Mouse (Mus musculus): Measurements from ENCODE around the gene Psmf1.

The Psmf1 gene

GRCm38 (mm10) chr2:151743845-151744244 lies at the start of gene Psmf1:
Gene Psmf1, minus strand, starts transcription at chr2:151744186.
- DNase-seq (ENCODE audit: low read depth, low spot score) = no peak

DNA sequence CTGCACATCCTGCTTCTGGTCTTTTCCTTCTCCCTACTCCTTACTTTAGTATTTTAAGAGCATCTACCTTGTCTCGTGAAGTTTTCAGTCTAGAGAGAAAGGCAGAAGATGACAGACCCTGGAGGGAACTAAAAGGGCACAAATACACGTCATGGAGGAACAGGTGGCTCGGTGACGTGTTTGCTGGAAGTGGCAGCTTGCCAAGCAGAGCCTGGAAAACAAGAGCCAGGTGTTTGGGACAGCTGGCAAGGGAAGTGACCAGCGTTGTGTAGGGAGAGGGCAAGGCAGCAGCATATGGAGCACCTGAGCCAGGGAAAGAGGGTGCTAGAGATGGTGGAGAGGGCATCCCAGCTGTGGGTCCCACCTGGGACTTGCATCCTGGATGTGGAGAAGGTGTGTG lies 47.2 kb upstream of the Psmf1 start:
- peak; percentile 9 for DNase-seq (ENCODE audit: low read depth, low spot score)

GRCm38 (mm10) chr2:151790169-151790568 lies 46.2 kb upstream of the Psmf1 start:
- peak; percentile 49 for DNase-seq (ENCODE audit: low read depth, low spot score)

DNA sequence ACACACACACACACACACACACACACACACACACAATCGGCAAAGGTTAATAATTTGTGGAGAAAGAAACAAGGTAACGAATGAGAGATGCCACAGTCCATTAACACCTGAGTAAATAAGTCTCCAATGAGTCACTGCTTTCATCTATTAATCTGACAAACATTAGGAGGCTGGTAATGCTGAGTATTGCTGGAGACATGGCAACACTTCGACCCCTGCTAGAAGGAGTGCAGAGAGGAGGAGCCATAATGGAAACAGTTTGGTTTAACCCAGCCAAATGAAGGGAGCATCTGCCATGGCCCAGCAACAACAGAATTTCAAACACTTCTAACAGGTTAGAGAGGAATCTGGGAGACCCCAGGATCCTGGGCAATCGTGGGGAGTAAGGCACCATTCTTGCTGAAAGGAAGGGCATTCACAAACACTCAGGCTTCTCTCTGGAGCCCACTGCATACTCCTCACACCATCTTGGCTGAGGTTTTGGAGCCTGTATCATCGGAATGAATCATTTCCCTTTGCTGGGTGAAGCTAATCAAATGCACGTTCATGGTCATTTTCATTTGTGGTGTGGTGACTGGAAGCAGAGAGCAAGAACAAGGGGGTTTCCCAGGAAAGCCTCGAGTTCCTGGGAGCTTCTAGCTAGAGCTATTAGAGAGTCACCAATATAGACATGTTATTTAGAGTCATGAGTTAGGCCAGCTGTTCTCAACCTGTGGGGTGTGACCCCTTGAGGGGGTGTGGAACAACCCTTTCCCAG lies 44.4 kb upstream of the Psmf1 start:
- DNase-seq (ENCODE audit: low read depth, low spot score) = no peak

DNA sequence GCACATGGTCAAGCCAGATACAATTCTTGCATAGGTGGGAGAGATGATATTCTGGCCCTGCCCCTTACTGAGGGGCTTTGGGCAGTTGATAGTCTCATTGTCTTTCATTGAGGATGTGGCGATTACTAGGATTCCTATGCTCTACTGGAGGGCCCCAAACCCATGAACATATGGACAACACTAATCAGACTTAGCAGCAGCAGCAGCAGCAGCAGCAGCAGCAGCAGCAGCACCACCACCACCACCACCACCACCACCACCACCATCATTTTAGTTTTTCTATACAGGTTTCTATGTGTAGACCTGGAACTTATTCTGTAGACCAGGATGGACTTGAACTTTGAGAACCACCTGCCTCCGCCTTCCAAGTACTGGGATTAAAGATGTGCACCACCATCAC lies 39.5 kb upstream of the Psmf1 start:
- DNase-seq (ENCODE audit: low read depth, low spot score) = no peak

DNA sequence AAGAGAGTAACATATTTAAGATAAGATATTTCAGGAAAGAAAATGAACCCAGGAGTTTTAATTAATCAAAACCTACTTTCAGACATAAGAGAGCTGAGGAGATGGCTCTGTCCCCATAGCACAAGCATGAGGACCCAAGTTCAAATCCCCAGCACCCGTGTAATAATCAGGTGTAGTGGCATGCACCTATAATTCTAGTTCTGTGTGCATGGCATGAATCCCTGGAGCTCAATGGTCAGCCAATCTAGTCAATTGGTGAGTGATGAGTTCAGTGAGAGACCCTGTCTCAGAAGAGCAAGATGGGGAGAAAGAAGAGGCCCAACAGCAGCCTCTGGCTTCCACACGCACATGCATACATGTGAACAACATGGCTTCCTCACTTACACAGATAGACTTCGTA lies 33.4 kb upstream of the Psmf1 start:
- DNase-seq (ENCODE audit: low read depth, low spot score) = no peak

DNA sequence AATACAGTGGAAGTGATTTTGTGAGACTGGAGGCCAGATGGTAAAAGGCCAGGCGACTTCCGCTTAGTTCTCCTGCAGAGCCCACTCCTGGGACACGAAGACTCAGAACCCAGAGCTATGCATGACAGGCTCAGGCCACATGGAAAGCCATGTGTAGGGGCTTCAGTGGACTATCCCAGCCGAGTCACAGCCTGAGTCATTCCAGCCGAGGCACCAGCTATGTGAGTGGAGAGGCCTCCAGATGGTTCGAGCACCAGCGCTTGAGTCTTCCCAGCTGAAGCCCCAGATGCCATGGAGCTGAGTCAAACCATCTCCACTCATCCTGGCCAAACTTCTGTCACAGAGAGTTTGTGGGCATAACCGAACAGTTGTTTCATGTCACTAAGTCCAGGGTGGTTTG lies 29.5 kb upstream of the Psmf1 start:
- DNase-seq (ENCODE audit: low read depth, low spot score) = no peak

- DNase-seq (ENCODE audit: low read depth, low spot score) = no peak
Measured at GRCm38 (mm10) chr2:151772169-151772568, 28.2 kb upstream of the Psmf1 start.

- no peak for DNase-seq (ENCODE audit: low read depth, low spot score)
Measured at GRCm38 (mm10) chr2:151764557-151764956, 20.6 kb upstream of the Psmf1 start.

GRCm38 (mm10) chr2:151758806-151759353 lies 14.9 kb upstream of the Psmf1 start:
- DNase-seq (ENCODE audit: low read depth, low spot score) = peak; percentile 24

DNA sequence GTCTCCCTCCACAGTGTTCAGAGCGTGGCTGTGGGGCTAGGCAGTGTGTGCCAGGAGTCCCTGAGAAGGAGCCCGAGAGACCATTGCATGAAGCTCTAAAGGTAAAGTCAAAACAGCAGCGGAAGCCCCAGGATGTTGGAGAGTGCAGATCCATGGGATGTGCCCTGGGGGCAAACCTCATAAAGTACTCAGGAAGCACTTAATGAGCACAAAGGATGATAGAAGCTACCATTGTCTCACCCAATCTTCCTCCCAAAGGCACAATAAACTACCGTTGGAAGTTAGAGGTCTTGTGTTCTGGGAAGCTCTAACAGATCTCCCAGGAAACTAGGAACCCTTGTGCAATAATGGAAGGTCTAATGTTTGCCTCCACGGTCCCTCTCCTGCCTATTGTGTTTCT lies 13.5 kb upstream of the Psmf1 start:
- DNase-seq (ENCODE audit: low read depth, low spot score) = no peak

GRCm38 (mm10) chr2:151756277-151757061 lies 12.5 kb upstream of the Psmf1 start:
- peak; percentile 44 for DNase-seq (ENCODE audit: low read depth, low spot score)

- no peak for DNase-seq (ENCODE audit: low read depth, low spot score)
Measured at GRCm38 (mm10) chr2:151751330-151751729, 7.3 kb upstream of the Psmf1 start.

DNA sequence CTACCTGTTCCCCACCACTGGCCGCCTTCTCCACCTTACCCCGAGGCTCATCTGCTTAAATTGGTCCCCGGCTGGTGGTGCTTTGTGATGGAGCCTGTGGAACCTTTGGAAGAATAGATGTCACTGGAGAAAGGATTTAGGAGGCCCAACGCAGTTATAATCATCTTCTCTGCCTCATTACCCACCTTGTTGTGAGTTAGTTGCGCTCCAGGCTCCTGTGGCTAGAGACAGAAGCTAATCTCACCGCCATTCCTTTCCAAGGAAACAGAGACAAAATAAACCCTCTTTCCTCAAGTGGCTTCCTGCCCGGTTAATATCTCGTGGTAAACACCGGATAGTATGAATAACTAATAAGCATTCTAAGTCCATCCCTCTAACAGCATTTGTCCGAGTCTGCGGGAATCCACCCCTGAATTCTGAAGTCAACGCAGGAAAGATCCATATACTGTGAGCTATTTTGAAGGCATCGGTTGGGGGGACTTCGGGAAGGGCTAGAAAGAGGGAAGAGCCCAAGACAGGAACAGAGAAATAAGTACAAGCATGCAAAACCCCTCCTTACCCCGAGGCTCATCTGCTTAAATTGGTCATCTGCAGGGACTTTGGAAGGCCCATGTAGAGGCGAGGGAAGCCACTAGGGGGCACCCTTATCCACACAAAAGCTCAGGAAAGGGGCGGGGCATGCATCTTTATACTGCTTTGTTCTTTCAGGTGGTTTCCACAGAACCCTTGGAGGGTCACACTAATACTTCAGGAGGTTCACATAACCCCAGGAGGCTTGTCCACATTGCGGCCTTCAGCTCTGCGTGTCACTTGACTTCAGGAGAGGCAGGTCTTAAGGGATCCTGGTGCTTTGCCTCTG lies 4.1 kb upstream of the Psmf1 start:
- peak; percentile 88 for DNase-seq (ENCODE audit: low read depth, low spot score)

GRCm38 (mm10) chr2:151742850-151743679 lies 921 bp downstream of the Psmf1 start:
- DNase-seq (ENCODE audit: low read depth, low spot score) = no peak

DNA sequence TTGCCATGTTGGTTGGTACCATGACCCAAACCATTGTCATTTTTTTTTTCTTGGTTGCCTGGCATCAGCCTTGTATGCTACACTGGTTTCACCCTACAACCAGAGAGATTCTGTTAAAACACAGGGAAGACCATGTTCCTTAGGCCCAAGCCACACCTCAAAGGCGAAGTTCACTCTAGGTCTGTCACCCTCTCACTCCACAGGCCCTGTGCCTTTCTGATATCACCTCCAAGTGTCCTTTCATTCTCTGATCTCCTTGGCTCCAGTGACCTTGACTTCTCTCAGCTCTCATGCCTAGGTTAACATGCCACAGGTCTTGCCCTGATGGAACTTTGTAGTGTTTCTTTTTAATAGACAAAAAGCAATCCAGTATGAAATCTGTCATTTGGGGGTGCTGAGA lies 1.9 kb downstream of the Psmf1 start:
- DNase-seq (ENCODE audit: low read depth, low spot score) = no peak

DNA sequence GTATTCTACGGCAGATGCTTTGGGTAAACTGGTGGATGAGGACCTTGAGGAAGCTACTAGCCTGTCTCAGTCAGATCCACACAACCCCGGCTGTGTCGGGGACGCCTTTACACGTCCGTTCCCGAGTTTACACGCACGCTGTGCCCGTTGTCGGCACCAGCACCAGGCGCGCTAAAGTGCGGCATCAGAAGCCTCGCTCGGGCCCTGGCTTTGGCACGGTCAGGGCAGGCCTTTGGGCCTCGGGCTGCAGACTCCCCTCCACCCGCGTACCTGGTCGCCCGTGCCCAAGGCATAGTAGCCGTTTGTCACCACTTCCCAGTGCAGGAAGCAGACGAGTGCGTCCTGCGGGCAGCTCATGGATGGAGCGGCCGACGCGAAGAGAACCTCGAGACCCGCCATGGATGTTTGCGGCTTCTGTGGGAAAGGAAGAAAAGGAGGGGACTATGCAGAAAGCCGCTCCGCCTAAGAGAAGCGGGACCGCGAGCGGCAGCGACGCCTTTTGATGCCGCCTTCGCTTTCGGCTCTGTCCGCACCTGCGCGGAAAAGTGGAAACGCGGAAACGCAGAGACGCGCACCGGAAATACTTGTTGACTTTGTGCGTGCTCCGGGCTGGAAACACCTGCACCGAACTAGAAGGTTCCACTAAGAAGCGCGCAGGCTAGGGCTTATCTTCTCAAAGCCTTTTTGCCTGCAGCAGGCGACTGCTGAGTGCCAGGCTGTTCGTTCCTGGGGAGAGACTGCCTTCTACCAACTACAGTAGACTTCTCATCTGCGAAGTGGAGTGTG lies 3.1 kb downstream of the Psmf1 start:
- DNase-seq (ENCODE audit: low read depth, low spot score) = peak; percentile 84

- no peak for DNase-seq (ENCODE audit: low read depth, low spot score)
Measured at GRCm38 (mm10) chr2:151739505-151739904, 4.5 kb downstream of the Psmf1 start.

DNA sequence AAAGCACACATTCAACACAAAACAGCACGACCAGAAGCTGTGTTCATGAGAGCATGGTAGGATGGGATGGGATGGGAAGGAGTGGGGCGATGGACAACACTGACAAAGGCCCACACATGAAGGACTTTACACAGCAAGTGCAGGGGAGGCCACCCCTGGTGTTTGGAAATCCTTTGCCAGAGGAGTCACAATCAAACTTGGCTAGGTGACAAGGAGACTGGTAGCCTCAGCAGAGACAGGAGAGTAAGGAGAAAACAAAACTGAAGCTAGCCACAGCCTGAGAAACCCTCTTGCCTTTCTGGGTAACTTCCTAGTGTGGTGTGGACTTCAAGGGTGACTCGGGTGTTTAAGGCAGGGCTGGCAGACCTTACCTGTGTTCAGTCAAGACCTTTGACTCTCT lies 4.9 kb downstream of the Psmf1 start:
- DNase-seq (ENCODE audit: low read depth, low spot score) = no peak

GRCm38 (mm10) chr2:151738460-151738859 lies 5.5 kb downstream of the Psmf1 start:
- no peak for DNase-seq (ENCODE audit: low read depth, low spot score)

Measured in mesoderm, embryonic 11.5 days (tissue).